Mouse (Mus musculus) cerebellum, postnatal 14 days (tissue): ENCODE measurements at regions not wholly inside any gene's neighbourhood (a gene's known extent, or its start where the extent isn't known, plus 50 kb on each side); places are given as distances from the start of the nearest gene placed in this dataset.
"Not testable (repeated sequence)": the region's sequence is repeated elsewhere in the genome, so short reads cannot be mapped to it uniquely, and the experiment has no call there.

Experiments
- DNase-seq, 2 experiments: peaks; one replicate each; pipeline ENCODE4 v3.0.0; 2021; ENCODE audit warnings: mixed read lengths in 2 of 2

GRCm38 (mm10) chr14:53991390-53991789, 262.5 kb downstream of the Dad1 start:
- no peak for DNase-seq

DNA sequence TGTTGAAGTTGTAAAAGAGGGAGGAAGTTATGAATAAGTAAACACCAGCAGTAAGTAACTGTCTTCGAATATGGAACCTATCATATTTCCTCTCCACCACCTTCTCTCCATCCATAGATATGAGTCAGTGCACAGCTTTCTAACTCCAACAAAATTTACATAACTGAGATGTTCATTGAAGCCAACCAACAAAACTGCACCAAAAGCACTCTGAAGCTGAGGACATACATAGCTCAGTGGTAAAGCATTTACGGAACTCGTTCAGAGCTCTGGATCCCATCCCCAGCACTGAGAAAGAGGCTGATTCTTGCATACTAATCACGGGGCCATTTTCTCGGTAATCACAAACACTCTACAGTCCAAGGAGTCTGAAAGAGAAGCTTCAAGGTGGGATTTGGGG, 273.1 kb downstream of the Dad1 start:
- no peak for DNase-seq

DNA sequence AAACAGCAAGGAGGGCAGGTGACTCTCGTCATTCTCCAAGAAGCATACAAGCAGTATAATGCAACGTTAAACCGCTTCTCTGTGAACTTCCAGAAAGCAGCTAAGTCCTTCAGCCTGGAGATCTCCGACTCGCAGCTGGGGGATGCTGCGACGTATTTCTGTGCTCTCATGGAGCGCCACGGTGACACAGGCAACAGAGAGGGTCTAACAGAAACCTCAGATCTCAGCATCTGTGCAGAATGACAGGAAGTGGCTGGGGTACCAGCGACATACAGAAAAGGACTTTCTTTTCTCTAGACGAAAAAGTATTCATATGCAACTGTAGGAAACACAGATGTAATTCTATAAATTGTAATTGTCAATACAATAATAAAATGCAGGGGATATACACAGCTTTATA, 292.5 kb downstream of the Dad1 start:
- not testable (repeated sequence) for DNase-seq

GRCm38 (mm10) chr14:53960779-53961178, 293.1 kb downstream of the Dad1 start:
- no peak for DNase-seq

- DNase-seq, result peak; percentile 69 to 79
These were observed 318.1 kb downstream of the Dad1 start for GRCm38 (mm10) chr14:53935791-53936231.

- DNase-seq, result peak; percentile 51 to 54
These were observed 318.6 kb downstream of the Dad1 start for GRCm38 (mm10) chr14:53935336-53935735.

- DNase-seq, result no peak
These were observed 343.0 kb downstream of the Dad1 start for GRCm38 (mm10) chr14:53910871-53911270.

GRCm38 (mm10) chr14:53904578-53904977, 349.3 kb downstream of the Dad1 start:
- no peak for DNase-seq

DNA sequence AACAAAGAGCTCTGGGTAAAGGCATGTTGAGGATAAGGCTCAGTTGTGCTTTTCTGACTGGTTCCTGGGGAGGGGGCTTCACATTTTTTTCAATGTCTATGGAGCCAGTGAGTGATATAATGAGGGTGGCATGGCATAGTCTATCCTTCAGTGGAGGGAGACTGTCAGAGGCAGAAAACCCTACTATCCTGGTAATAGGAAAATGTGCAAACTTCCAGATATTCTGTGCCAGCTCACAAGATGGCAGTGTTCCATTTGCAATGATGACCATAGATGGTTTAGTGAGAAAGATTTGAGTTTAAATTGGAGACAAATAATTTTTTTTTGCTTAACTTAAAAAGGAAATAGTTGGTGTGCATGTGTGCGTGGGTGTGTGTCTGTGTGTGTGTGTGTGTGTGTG, 352.8 kb downstream of the Dad1 start:
- no peak for DNase-seq

- DNase-seq, result no peak
These were observed 372.6 kb downstream of the Dad1 start for GRCm38 (mm10) chr14:53881304-53881703.

- no peak for DNase-seq
These were observed 377.3 kb downstream of the Dad1 start for GRCm38 (mm10) chr14:53876581-53876980.

- no peak for DNase-seq
These were observed 378.2 kb downstream of the Dad1 start for GRCm38 (mm10) chr14:53875736-53876135.

DNA sequence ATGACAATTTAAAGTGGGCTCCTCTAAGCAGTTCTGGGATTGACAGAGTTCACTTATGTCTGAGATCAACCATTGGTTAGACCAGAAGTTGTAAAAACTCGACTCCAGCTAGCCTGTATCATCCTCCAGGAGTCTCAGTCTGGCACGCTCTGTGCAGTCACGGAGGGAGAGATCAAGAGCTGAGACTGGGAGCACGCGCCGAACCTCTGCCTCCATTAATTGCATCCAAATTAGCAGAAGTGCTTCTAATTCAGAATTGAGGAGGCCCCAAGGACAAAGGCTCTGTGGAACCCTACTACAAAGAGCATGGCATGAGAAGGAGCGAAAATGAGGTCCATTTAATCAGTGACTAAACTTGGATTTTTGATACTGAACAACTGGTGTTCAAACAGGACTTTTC, 406.9 kb downstream of the Dad1 start:
- DNase-seq, result no peak

GRCm38 (mm10) chr14:53845646-53846045, 408.3 kb downstream of the Dad1 start:
- DNase-seq, result no peak

DNA sequence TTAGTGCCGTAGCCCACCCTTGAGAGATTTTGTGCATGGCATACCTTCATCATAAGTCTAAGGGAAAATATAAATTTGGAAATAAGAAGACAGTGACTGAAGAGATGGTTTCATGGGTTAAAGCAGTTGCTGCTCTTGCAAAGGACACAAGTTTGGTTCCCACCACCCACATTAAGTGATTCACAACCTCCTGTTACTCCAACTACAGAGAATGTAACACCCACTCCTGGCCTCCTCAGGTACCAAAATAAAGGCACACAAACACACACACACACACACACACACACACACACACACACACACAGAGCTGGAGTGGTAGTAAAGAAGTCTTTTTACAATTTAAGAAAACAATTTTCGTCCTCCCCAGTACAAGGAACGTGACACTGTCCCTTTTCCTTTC, 421.4 kb downstream of the Dad1 start:
- no peak for DNase-seq

- DNase-seq, result no peak
These were observed 422.3 kb downstream of the Dad1 start for GRCm38 (mm10) chr14:53831651-53832050.

GRCm38 (mm10) chr14:53830717-53831116, 423.2 kb downstream of the Dad1 start:
- no peak for DNase-seq

GRCm38 (mm10) chr14:53826782-53827181, 427.1 kb downstream of the Dad1 start:
- DNase-seq, result no peak

- peak; percentile 78 to 89 for DNase-seq
These were observed 447.7 kb downstream of the Dad1 start for GRCm38 (mm10) chr14:53806231-53806630.

GRCm38 (mm10) chr14:53803698-53804620, 449.9 kb downstream of the Dad1 start:
- DNase-seq, result peak; percentile 65 to 66

- DNase-seq, result no peak
These were observed 451.4 kb downstream of the Dad1 start for GRCm38 (mm10) chr14:53802547-53802946.

DNA sequence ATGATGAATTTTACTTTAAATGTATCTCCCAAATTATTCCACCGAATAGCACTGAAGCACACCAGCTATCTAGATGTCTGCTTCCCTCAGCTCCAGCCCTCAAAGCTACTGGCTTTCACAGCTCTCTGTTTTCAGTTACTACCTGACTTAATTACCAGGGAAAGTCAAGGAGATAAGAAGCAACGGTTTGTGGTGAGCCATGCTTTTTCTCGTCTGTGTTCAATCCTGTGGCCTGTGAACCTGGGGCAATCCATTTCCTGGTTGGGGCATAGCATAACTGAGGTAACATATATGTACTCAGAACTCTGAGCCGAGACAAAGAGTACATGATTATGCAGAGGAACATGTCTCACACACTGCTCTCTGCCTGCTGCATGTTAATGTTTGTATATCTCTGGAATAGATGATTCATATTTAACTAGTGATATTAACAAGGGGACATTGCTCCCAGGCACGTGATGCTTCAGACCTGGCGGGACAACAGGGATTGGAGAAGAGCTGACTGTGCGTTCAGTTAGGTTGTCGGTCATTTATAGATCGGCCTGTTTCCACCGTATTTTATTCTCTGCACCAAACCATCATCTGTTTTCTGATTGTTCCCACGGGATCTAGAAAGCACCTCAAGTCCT, 453.3 kb downstream of the Dad1 start:
- no peak for DNase-seq

DNA sequence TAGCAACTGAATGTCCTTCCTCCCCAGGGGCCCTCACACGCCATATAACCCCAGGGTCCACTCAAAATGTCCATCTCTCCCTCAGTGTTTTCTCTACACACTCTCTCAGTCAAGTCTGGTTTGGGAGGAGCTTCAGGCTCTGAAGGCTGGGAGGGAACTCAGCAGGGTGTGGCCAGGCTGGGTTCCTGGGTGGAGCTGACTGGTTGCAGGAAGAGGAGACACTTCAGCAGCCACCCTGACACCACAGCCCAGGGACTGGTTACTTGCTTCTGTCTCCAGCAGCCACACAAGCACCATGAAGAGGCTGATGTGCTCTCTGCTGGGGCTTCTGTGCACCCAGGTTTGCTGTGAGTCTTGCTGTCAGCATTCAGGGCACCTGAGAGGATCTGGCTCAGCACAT, 458.7 kb downstream of the Dad1 start:
- not testable (repeated sequence) for DNase-seq

GRCm38 (mm10) chr14:53794527-53794926, 459.4 kb downstream of the Dad1 start:
- no peak for DNase-seq
